Mouse (Mus musculus) layer of hippocampus, adult 2 months (tissue): ENCODE results near the gene Cmtm6. TPM values are rescaled to one million over a fixed set of nuclear protein-coding genes. Genes with fewer than 3 reads are reported as not detected.

Experiments used
- DNase-seq, 2 experiments: peaks; one replicate each; pipeline ENCODE4 v3.0.0; 2022; ENCODE audit warnings: low spot score in 2 of 2
- H3K27ac ChIP-seq: fragments of 200-600 bp; 2 replicates; pipeline ENCODE4 v1.8.1; 2022
- H3K4me3 ChIP-seq: fragments of 200-600 bp; 2 replicates; pipeline ENCODE4 v1.8.1; 2022; ENCODE audit warnings: mild to moderate bottlenecking
- CTCF ChIP-seq: fragments of 200-600 bp; conservative IDR thresholded peaks from 2 replicates; pipeline ENCODE4 v1.8.1; 2022; ENCODE audit warnings: antibody characterized with exemption, mild to moderate bottlenecking, moderate library complexity
- total RNA-seq, 2 experiments: library from RNA; stranded (reverse); gene quantifications; 2 replicates each; pipeline ENCODE4 v1.2.3; 2021

The Cmtm6 gene
- total RNA-seq, 2 experiments from 2014 or later = 19.2 to 25.6 TPM

DNA sequence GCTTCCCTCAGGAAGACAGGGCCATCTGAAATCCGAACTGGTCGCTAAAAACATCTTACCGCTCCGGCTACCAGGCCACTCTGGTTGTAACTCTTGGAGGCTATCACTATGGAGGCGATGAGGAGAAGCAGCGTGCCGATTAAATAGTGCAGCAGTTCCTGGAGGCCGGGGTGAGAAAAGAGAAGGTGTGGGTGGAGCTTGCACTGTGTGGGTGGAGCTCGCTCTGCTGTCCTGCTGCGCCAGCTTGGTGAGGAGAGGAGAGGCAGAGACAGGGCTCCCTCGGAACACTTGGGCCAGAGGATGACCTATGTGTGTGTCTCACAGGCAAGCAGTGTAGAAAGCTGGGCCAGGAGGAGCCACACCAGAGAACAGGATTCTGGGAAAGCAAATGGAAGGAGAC lies 30.9 kb downstream of the Cmtm6 start:
- Histone ChIP-seq H3K27ac (no peak overlapping the region), H3K4me3 (no peak overlapping the region)
- DNase-seq = no peak
- no peak for TF ChIP-seq CTCF

DNA sequence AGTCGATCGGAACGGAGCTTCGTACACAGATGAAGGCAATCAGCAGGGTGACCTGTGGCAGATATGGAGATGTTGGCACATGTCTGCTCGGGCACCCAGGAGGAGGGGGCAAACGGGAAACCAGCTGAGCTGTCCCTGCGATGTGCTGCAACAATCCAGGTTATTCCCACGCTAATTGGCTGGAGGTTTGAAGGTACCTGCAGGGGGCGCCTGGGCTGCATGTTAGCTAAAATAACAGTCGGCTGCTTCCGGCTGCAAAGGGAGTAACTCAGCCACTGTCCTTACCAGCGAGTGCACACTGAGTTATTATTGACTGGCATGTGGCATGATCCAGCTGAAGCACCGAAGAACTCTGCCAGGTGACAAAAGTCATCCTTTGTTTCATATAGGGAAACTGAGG lies 32.4 kb downstream of the Cmtm6 start:
- TF ChIP-seq CTCF = peak; percentile 63
- H3K27ac ChIP-seq = no peak overlapping the region
- no peak overlapping the region for H3K4me3 ChIP-seq
- no peak for DNase-seq

DNA sequence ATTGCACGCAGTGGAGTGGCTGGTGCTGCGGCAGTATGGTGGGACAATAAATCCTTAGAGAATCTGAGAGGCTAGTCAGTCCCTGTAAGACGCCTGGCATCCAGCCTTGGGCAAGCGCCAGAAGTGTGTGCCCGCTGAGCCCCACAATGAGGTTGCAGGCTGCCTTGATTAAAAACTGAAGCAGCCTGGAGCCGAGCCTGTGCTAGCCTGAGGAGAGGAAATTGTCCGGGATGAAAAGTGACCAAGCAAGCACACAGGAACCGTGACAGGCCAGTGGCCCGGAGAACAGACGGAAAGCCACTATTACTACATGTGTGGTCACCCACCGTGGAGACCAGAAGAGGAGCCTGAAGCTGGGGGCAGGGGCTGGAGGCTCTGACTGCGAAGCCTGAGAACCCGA lies 36.1 kb downstream of the Cmtm6 start:
- no peak overlapping the region for H3K27ac ChIP-seq
- peak; percentile 28 to 40 for DNase-seq
- TF ChIP-seq CTCF = no peak
- no peak overlapping the region for H3K4me3 ChIP-seq

DNA sequence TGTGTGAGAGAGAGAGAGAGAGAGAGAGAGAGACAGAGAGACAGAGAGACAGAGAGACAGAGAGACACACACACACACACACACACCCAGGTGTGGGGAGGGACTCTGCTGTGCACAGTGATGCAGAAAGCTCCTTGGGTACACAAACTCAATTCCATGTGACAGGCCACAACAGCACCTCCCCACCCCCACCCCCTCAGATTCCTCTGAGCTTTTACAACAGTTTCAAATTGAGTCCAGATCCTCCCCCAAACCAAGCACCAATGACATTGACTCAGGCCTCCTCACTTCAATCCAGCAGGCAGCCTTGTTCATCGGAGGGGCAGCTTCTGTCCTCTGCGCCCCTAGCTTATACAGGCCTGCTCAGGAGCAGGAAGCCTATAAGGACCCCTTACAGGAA lies 36.6 kb downstream of the Cmtm6 start:
- no peak for DNase-seq
- Histone ChIP-seq H3K27ac (no peak overlapping the region), H3K4me3 (no peak overlapping the region)
- no peak for TF ChIP-seq CTCF

DNA sequence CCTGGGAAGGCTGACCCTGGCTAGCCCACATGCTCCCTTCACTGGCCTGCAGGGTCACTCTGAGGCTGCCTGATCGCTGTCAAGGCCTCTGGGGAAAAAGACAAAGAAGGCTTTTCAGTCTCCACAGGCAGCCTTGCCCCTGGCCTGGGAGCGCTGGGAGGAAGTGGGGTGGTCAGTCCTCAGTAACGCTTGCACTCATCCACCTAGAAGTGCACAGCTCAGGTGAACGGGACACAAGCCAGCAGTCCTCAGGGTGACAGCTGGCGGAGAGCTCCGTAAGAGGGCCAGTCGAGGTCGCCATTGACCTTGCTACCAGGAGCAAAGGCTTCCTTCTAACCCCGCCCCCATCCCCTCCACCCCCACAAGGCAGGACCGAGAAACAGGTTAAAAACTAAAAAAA lies 37.1 kb downstream of the Cmtm6 start:
- DNase-seq = no peak
- Histone ChIP-seq H3K4me3 (no peak overlapping the region), H3K27ac (no peak overlapping the region)
- TF ChIP-seq CTCF = no peak

DNA sequence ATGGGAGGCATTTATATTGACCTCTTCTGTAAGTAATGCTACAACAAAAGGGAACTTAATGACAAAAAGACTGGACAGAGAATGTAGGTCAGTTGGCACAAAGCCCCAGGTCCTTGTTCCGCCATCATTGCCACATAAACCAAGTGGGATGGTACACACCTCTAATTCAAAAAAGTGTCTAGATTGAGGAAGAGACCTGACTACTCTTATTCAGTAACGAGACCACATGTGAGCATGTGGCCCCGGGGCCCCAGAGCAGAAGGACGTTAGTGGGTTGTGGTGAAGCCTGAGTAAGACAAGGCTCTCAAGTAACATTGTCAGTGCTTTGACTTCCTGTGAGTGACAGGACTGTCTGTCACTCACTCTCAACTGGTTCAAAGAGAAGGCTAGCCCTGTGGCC lies 39.3 kb downstream of the Cmtm6 start:
- H3K4me3 ChIP-seq = no peak overlapping the region
- no peak overlapping the region for H3K27ac ChIP-seq
- DNase-seq = no peak
- TF ChIP-seq CTCF = no peak

DNA sequence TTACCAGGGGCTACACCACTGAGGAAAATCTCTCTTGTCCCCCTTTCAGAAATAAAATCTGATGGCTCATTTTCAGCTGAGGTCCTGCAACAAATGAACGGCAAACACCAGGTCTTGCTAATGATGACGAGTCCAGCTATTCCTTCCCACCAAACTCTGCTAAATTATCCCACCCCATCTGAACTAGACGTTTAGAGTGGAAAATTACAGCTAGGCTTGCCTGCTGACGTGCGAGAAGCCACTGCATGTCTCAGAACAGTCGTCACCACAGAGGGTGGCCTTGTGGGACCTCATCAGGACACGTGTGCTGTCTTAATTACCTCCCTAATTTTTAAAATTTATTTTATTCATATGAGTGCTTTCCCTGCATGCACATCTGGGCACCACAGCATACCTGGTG lies 40.6 kb downstream of the Cmtm6 start:
- DNase-seq = no peak
- H3K4me3 ChIP-seq = no peak overlapping the region
- H3K27ac ChIP-seq = no peak overlapping the region
- no peak for TF ChIP-seq CTCF

DNA sequence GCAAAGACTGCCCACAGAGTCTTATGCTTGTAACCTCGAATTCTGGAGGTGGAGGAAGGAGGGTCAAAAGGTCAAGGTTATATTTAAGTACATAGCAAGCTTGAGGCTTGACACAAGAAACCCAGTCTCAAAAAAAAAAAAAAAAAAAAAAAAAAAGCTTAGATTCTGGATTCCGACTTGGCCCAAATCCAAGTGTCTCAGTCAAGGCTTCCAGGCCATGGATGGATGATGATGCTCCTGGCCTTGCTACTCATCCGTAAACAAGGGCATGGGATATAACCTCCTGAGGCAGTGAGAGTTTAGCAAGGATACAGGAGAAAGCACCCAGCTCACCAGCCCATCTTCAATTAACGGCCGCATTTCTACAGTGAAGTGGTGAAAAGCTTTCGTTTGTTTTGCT lies 43.7 kb downstream of the Cmtm6 start:
- no peak for DNase-seq
- Histone ChIP-seq H3K27ac (no peak overlapping the region), H3K4me3 (no peak overlapping the region)
- no peak for TF ChIP-seq CTCF

DNA sequence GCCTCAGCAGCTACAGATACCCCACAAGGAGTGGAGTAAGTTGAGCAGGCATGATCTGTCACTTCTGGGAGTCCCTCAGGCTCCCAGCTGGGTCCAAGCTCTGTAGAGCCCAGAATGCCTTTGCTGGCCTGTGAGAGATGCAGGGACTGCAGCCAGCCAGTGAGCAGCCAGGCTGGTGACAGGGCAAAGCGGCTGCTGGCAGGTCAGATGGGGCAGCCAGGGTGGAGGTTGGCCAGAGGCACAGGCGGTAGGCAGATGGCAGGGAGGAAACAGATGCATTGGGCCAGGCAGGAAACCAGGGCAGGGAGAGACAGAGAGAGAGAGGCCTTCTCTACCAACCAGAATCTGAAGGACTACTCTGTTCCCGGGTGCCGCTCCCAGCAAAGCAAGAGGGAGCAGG lies 44.4 kb downstream of the Cmtm6 start:
- TF ChIP-seq CTCF = no peak
- DNase-seq = peak in 1 of 2 experiments; percentile 24
- Histone ChIP-seq H3K4me3 (no peak overlapping the region), H3K27ac (no peak overlapping the region)

DNA sequence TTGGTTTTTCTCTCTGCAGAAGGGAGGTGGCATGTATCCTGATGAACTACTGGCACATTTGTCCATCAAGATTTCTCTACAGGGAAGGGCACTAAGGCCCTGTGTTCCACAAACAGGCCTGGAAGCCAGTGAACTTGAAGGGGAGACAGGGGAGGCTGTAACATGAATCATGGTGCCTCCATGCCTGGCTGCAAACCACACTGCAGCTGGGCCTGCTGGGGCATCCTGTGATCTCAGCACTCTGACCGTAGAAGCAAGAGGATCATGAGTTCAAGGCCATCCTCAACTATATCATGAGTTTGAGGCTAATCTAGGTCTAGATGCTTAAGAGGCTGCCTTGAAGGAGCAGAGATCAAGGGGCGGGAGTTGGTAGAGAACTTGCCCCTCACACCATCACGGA lies 45.4 kb downstream of the Cmtm6 start:
- Histone ChIP-seq H3K4me3 (no peak overlapping the region), H3K27ac (no peak overlapping the region)
- no peak for TF ChIP-seq CTCF
- no peak for DNase-seq

DNA sequence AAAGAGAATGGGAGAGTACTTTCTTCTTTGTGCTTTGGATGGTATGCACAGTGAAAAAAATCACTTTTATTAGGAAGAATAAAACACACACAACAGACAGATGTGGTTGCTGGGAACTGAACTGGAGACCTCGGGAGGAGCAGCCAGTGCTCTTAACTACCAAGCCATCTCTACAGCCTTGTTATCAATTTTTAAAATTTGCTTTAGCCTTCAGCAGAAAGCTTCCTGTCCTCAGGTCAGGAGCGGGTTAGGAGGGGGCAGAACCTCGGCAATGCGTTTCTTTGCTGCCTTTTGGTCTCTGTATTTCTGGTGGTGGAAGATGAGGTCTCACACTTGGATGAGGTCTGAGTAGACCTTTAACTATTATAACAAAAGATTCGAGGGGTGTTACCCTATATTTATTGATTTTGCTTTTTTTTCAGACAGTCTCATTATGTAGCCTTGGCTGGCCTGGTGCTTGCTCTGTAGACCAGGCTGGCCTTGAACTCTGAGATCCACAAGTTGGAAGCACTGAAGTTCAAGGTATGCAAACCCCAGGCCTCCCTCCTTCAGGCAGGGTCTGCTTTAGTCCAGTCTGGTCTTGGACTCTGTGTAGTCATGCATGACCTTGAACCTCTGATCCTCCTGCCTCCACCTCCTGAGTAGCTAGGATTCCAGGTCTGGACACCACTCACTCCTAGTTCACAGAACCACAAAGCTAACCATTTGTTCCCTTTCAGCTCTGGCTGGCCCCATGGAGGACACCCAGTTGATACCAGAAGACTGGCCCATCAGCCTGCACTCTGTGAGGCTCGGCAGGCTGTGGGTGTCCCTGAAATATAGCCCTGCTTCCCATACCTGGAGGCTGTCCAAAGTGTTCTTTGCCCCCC lies 46.5 kb downstream of the Cmtm6 start:
- Histone ChIP-seq H3K27ac (no peak overlapping the region), H3K4me3 (no peak overlapping the region)
- TF ChIP-seq CTCF = no peak
- DNase-seq = no peak

DNA sequence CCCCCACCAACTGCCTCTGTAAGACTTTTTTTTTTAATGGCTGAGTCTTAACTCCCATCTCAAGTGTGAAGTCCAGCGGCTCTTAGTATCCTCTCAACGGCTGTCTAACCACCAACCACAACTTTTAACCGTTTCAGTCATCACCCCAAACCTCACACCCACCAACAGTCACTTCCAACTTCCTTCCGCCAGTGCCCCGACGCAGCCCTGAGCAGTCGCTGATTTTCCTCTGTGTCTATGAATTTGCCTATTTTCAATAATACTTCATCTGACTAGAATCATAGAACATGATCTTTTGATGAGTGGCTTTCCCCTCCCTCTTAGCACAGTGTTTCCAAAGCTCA lies 47.1 kb downstream of the Cmtm6 start:
- no peak overlapping the region for H3K27ac ChIP-seq
- no peak overlapping the region for H3K4me3 ChIP-seq
- no peak for DNase-seq
- no peak for TF ChIP-seq CTCF

DNA sequence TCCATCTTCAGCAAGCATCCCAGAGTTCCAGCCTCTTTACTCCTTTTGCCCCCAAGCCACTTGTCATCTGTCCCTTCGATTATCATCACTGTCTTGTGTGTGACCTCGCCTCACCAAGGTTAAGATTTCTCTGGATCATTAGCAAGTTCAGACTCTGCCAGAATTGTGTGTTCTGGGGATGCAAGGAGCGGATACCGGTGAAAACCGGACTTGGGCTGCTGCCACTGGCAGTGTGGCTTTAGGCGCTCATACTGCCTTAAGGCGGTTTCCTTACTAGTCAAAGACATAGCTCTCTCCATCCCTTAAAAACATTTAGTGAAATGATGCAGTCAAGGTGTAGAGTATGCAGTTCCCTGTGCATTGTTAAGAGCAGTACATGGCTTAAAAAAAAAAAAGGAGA lies 48.0 kb downstream of the Cmtm6 start:
- no peak for TF ChIP-seq CTCF
- Histone ChIP-seq H3K4me3 (no peak overlapping the region), H3K27ac (no peak overlapping the region)
- no peak for DNase-seq

DNA sequence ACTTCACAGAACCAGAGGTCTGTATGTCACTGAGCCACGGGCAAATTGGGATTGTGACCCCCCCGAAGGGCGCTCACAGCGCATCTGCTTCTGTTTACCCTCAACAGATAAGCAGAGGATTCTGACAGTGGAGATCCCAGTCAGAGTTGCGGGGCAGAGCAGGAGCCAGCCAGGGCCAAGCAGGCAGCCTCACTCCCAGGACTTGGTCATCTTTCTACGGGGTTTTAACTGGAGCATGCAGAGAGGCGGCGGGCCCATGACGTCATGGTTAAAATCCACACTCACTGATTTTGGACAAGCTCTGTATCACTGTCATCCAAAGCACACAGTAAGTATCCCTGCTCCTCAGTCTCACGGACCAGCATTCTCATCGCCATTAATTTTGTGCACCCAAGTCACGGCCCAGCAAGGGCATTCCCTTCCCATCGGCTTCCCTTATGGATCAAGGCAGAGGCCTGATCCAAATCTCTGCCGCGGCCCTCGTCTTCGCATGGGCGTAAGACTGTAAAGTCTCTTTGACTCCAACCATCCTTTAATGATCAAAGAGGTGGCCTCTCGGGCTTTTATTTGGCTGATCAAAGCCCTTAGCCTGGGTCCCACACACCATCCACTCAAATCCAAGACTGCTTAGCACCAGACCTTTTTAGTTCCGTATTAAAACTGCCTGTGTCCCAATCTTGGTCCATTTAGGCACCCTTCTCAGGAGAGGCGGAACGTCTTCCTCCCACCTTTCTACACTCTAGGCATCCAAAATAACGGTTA lies 49.2 kb downstream of the Cmtm6 start:
- Histone ChIP-seq H3K27ac (peak overlapping the region; percentile 57; the same call in 1 of the 2 replicates), H3K4me3 (no peak overlapping the region; the same call in 1 of the 2 replicates)
- no peak for TF ChIP-seq CTCF
- no peak for DNase-seq
